Mouse (Mus musculus) midbrain, embryonic 11.5 days (tissue): ENCODE measurements at regions not wholly inside any gene's neighbourhood (a gene's known extent, or its start where the extent isn't known, plus 50 kb on each side); places are given as distances from the start of the nearest gene placed in this dataset.
A peak's percentile ranks its signal among the peaks of the same experiment; 100 is the strongest.

Experiments used
- ATAC-seq: fragments of 200-750 bp; cut with Nextera tagmentation; 2 replicates; pipeline ENCODE4 v1.8.0; 2017; ENCODE audit warnings: moderate TSS enrichment, moderate library complexity; ENCODE audit not compliant: low FRiP score
- DNase-seq: peaks from one replicate; pipeline ENCODE4 v3.0.0; 2015; ENCODE audit warnings: low spot score; ENCODE audit errors: missing footprints
- H3K27ac ChIP-seq: fragments of 300-500 bp; sonication (generic); 2 replicates; pipeline ENCODE4 v1.5.1; 2014; ENCODE audit warnings: low read depth, low read length
- H3K27me3 ChIP-seq: fragments of 300-500 bp; sonication (generic); 2 replicates; pipeline ENCODE4 v1.6.1; 2014; ENCODE audit warnings: mild to moderate bottlenecking, low read length, moderate library complexity, mixed read lengths; ENCODE audit not compliant: control insufficient read depth, insufficient read depth
- H3K36me3 ChIP-seq: fragments of 300-500 bp; sonication (generic); 2 replicates; pipeline ENCODE4 v1.6.1; 2014; ENCODE audit warnings: mild to moderate bottlenecking, low read length, moderate library complexity, mixed read lengths; ENCODE audit not compliant: control insufficient read depth, insufficient read depth
- H3K4me1 ChIP-seq: fragments of 300-500 bp; sonication (generic); 2 replicates; pipeline ENCODE4 v1.6.1; 2014; ENCODE audit warnings: low read length; ENCODE audit not compliant: control insufficient read depth, insufficient read depth
- H3K4me2 ChIP-seq: fragments of 300-500 bp; sonication (generic); 2 replicates; pipeline ENCODE4 v1.6.1; 2014; ENCODE audit warnings: mild to moderate bottlenecking, moderate library complexity
- H3K4me3 ChIP-seq: fragments of 300-500 bp; sonication (generic); 2 replicates; pipeline ENCODE4 v1.5.1; 2014; ENCODE audit warnings: low read depth, low read length
- H3K9ac ChIP-seq: fragments of 300-500 bp; sonication (generic); 2 replicates; pipeline ENCODE4 v1.6.1; 2014; ENCODE audit warnings: low read length
- H3K9me3 ChIP-seq: fragments of 300-500 bp; sonication (generic); 2 replicates; pipeline ENCODE4 v1.6.1; 2016; ENCODE audit warnings: low read length; ENCODE audit not compliant: control insufficient read depth
- WGBS: fragments of 180-500 bp; shearing (Covaris S2); extraction: QIAGEN DNeasy Blood & Tissue Kit; methylation state at CpG from one replicate; pipeline ENCODE4 v1.1.7; 2014; 5-methylcytosine and 5-hydroxymethylcytosine counted together

DNA sequence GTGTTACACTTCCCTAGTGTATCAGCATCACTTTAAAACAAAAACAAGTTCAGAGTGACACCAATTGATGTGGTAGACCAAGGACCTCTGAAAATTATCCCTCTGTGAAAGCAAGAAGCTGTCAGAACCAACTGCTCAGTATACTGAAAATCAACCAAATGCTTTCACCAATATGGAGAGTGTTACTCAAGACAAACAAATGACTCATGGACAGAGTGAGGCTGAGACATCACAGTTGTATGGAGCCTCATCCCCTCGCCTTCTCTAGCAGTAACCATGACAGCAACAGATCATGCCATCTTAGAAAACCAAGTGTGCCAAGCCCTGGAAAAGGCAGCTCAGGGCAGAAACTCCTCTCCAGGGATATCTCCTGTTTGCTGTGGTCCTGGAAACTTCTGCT is 267.3 kb upstream of the F930015N05Rik start:
- no peak overlapping the region for H3K4me3 ChIP-seq
- H3K9ac ChIP-seq, result no peak overlapping the region
- 78% methylated on average over 1 of the region's 1 CpGs for WGBS
- H3K27me3 ChIP-seq, result no peaks in the 10 kb centered on the region
- no peaks in the 10 kb centered on the region for H3K4me1 ChIP-seq
- DNase-seq, result no peak
- no peak overlapping the region for H3K27ac ChIP-seq
- H3K9me3 ChIP-seq, result no peaks in the 10 kb centered on the region; the same call in 1 of the 2 replicates
- ATAC-seq, result no peak
- no peak overlapping the region for H3K4me2 ChIP-seq
- H3K36me3 ChIP-seq, result no peaks in the 10 kb centered on the region

DNA sequence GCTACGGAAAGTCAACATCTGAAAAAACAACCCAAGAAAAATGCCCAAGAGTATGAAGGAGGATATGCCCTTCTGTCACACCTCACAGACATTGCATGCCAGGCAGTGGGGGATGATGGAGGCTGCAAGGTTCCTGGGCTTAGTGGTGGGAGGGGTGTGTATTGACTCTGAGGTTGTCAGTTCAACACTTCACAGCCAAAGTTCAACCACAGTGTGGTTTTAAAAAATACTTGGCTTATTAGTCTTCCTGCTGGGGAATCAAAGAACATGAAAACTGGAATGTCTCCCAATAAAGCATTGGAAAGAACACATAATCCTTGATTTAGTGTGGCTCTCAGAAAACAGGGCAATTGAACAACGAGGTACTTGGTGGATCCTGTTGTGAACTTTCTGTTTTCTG is 267.0 kb upstream of the Elac2 start:
- DNase-seq (no peak), ATAC-seq (no peak)
- peaks cover 3% of the 10 kb centered on the region; the same call in 1 of the 2 replicates for H3K9me3 ChIP-seq
- no peak overlapping the region for H3K27ac ChIP-seq
- no peak overlapping the region for H3K9ac ChIP-seq
- no peaks in the 10 kb centered on the region for H3K36me3 ChIP-seq
- WGBS, result 88% methylated on average over 2 of the region's 2 CpGs
- H3K4me1 ChIP-seq, result no peaks in the 10 kb centered on the region
- H3K27me3 ChIP-seq, result no peaks in the 10 kb centered on the region
- H3K4me2 ChIP-seq, result no peak overlapping the region
- no peak overlapping the region for H3K4me3 ChIP-seq

DNA sequence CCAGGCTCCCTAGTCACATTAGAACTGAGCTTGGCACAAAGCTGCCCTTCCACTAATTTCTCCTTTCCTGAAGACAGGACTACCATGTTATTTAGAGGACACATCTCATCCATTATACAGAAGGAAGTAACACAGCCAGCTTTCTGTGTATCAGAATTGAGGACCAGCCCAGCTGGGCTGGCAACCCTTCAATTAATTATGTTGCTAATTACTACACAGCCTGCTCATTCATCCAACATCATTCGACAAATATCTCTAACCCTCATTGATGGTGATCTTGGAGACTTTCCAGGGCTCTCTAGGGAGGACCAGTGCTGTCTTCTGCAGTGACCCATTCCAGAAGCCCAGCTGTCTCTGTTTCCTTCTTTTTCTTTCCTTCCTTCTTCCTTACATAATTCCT is 263.7 kb upstream of the Elac2 start:
- Histone ChIP-seq H3K27me3 (0 out of 2 replicates have a peak, but pooled peaks cover 2% of the 10 kb centered on the region), H3K4me3 (no peak overlapping the region)
- ATAC-seq, result no peak

DNA sequence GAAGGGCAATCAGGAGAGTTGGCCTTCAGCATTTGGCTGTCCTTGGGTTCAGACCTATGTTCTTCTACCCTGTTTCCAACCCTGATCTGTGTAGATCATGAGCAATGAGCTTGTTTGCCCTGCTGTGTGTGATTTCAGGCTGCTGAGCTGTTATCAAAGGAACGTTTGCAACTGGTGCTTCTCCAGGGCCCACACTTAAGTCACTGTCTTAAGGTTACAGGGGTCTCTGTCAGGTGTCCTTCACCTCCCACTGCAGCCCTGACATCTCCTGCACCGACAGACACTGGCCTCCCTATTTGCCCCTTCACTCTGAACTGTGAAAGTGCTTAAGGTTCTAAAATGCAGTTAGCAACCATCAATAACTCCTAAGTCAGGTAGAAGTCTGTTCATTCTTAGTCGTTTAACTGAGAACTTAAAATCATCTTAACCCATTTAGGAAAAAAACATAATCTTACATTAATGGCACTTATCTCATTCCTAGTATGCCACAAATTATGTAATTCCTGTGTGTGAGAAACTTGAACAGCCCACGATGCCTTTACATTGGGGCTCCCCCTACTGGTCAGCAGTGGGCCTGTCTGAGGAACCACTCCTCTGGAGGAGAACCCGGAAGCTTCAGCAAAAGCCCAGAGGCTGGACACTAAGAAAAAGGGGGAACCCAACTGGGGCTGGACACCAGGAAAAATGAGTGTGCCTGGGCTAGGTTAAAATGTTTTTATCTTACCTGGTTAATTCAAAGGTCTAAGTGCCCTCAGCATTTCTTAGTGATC is 260.3 kb upstream of the Elac2 start:
- Histone ChIP-seq H3K27ac (no peak overlapping the region), H3K4me2 (no peak overlapping the region), H3K9me3 (no peaks in the 10 kb centered on the region), H3K9ac (no peak overlapping the region), H3K27me3 (0 out of 2 replicates have a peak, but pooled peaks cover 2% of the 10 kb centered on the region), H3K4me1 (no peaks in the 10 kb centered on the region), H3K36me3 (no peaks in the 10 kb centered on the region), H3K4me3 (no peak overlapping the region)
- 21% methylated on average over 5 of the region's 5 CpGs for WGBS
- no peak for ATAC-seq
- peak; percentile 97 for DNase-seq

More for the DNA sequence above, 263.7 kb upstream of the Elac2 start:
- DNase-seq, result no peak
- Histone ChIP-seq H3K4me2 (no peak overlapping the region), H3K36me3 (no peaks in the 10 kb centered on the region), H3K4me1 (no peaks in the 10 kb centered on the region), H3K9ac (no peak overlapping the region), H3K27ac (no peak overlapping the region), H3K9me3 (no peaks in the 10 kb centered on the region)
- WGBS, result 93% methylated on average over 1 of the region's 1 CpGs

DNA sequence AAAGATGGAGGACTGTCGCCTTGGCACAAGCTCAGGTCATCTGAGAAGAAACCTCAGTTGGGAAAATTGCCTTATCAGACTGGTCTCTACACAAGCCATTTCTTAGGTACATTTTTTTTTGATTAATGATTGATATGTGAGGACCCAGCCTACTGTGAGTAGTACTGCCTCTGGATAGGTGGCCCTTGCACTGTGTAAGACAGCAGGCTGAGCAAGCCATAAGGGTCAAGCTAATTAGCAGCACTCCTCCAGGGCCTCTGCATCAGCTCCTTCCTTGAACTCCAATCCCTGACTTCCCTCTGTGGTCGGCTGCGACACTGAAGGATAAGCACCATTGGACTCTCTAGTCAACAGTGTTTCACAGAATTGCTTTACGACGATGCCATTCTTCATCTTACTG is 252.6 kb upstream of the Elac2 start:
- Histone ChIP-seq H3K9ac (no peak overlapping the region), H3K4me2 (no peak overlapping the region), H3K9me3 (no peaks in the 10 kb centered on the region), H3K4me3 (no peak overlapping the region), H3K27me3 (no peaks in the 10 kb centered on the region), H3K27ac (no peak overlapping the region), H3K36me3 (no peaks in the 10 kb centered on the region), H3K4me1 (no peaks in the 10 kb centered on the region)
- WGBS, result 95% methylated on average over 5 of the region's 5 CpGs
- DNase-seq (peak; percentile 21), ATAC-seq (no peak)

DNA sequence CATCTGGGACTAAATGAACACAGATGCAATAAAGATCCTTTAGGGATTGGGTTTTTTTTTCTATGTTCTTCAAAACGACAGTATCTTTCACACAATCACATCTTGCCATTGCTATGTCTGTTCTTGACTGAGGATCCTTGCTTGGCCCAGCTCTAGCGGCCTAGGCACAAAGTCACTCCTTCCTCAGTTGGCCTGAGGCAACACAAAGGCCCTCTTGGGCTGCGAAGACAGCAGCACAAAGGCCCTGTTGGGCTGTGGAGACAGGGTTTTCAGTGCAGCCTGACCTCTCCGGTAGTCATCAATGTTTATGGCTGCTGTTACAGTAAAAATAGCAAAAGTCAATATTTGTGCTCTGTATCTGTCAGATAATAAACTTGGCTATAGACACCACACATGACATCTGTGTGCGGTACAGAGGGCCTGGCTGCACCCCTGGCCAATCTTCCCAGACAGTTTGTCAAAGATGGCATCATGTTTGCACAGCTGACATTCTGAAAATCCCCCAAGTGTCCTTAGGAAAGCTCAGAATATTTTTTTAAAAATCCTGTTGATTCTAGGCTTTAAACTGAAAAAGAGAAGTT is 250.9 kb upstream of the Elac2 start:
- ATAC-seq, result no peak
- Histone ChIP-seq H3K36me3 (no peaks in the 10 kb centered on the region), H3K4me1 (no peaks in the 10 kb centered on the region), H3K4me3 (no peak overlapping the region), H3K27ac (no peak overlapping the region), H3K27me3 (no peaks in the 10 kb centered on the region), H3K9me3 (no peaks in the 10 kb centered on the region), H3K4me2 (no peak overlapping the region), H3K9ac (no peak overlapping the region)
- DNase-seq, result peak; percentile 80
- 80% methylated on average over 5 of the region's 5 CpGs for WGBS

DNA sequence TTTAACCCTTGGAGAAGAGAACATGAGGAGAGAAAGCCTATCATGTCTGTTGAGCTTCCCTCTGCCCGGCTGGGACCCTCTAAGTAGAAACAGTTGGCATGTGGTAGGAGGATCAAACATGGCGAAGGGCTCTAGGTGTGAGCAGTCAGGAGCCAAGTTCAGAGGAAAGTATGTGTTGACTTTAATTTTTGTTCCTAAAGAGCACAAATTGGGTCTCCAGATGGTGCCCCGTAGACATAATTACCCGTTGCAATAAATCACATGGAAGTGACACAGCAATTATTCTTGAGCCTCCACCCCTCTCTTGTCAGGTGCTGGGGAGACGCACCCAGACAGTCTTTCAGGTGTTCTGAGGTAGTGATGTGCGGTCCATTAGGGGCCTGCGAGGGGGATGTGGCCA is 239.9 kb upstream of the Elac2 start:
- Histone ChIP-seq H3K4me1 (no peaks in the 10 kb centered on the region), H3K9me3 (no peaks in the 10 kb centered on the region; the same call in 1 of the 2 replicates), H3K4me2 (no peak overlapping the region), H3K4me3 (no peak overlapping the region), H3K27ac (no peak overlapping the region), H3K27me3 (no peaks in the 10 kb centered on the region), H3K36me3 (no peaks in the 10 kb centered on the region), H3K9ac (no peak overlapping the region)
- WGBS, result 84% methylated on average over 7 of the region's 7 CpGs
- ATAC-seq, result no peak
- DNase-seq, result peak; percentile 68

DNA sequence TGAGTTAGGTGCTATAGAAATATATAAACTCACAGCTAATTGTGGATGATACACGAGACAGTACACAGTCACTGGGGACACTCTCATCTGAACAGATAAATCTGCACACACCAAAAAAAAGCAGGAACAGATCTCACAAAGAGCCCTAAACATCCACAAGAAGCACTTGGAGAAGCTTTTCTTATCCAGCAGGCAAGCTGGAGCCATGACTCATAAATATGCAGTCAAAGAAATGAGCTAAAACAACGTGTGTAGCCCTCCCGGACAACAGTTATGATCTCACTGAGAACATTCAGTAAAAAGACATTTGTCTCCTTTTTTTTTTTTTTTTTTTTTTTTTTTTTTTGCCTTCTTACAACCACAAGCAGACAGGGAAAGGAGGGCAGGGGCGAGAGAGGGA is 235.1 kb upstream of the Elac2 start:
- Histone ChIP-seq H3K36me3 (no peaks in the 10 kb centered on the region), H3K9ac (no peak overlapping the region), H3K4me3 (no peak overlapping the region), H3K4me1 (no peaks in the 10 kb centered on the region), H3K9me3 (no peaks in the 10 kb centered on the region; the same call in 1 of the 2 replicates), H3K4me2 (no peak overlapping the region), H3K27ac (no peak overlapping the region), H3K27me3 (no peaks in the 10 kb centered on the region)
- DNase-seq (no peak), ATAC-seq (no peak)
- 73% methylated on average over 4 of the region's 4 CpGs for WGBS

DNA sequence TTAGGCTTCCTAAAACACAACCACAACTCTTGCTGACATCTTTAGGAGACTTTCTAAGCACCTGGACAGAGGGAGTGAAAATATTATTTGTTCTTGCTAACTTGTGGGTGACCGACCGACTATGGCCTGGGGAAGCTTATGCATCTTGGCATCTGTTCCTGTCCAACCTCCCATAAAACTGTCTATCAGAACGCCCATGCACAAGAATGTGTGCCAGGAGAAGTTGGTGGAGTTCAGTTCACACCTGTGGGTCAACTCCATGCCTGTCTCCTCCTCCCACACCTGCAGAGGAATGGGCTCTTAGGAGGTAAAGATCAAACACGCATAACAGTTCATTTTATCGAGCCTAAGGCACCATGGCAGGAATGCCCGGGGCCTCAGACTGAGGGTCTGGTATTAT is 232.7 kb upstream of the Elac2 start:
- Histone ChIP-seq H3K27ac (no peak overlapping the region), H3K4me2 (no peak overlapping the region), H3K4me3 (no peak overlapping the region), H3K9ac (no peak overlapping the region), H3K27me3 (no peaks in the 10 kb centered on the region), H3K36me3 (no peaks in the 10 kb centered on the region), H3K9me3 (no peaks in the 10 kb centered on the region), H3K4me1 (no peaks in the 10 kb centered on the region)
- ATAC-seq (no peak), DNase-seq (no peak)
- 91% methylated on average over 6 of the region's 6 CpGs for WGBS
